Mouse (Mus musculus) limb, embryonic 11.5 days (tissue): Measurements from ENCODE around the gene Shisa3. TPM values are rescaled to one million over a fixed set of nuclear protein-coding genes. Genes with fewer than 3 reads are reported as not detected.
A peak's percentile ranks its signal among the peaks of the same experiment; 100 is the strongest.

Experiments used
- ATAC-seq: fragments of 200-750 bp; cut with Nextera tagmentation; 2 replicates; pipeline ENCODE4 v1.8.0; 2017; ENCODE audit warnings: low read depth; ENCODE audit not compliant: insufficient number of reproducible peaks, low FRiP score, low TSS enrichment
- DNase-seq: peaks from one replicate; pipeline ENCODE4 v3.0.0-alpha.2; 2015; ENCODE audit warnings: low spot score
- H3K27ac ChIP-seq: fragments of 300-500 bp; sonication (generic); replicated peaks from 2 replicates; pipeline ENCODE4 v1.5.1; 2014; ENCODE audit warnings: low read depth, mild to moderate bottlenecking, low read length
- H3K27me3 ChIP-seq: fragments of 300-500 bp; sonication (generic); 2 replicates; pipeline ENCODE4 v1.6.1; 2014; ENCODE audit warnings: mild to moderate bottlenecking, low read length, mixed read lengths; ENCODE audit not compliant: control insufficient read depth, insufficient read depth
- H3K36me3 ChIP-seq: fragments of 300-500 bp; sonication (generic); 2 replicates; pipeline ENCODE4 v1.6.1; 2014; ENCODE audit warnings: mild to moderate bottlenecking, low read length, moderate library complexity, mixed read lengths; ENCODE audit not compliant: control insufficient read depth, insufficient read depth
- H3K4me1 ChIP-seq: fragments of 300-500 bp; sonication (generic); 2 replicates; pipeline ENCODE4 v1.6.1; 2014; ENCODE audit warnings: low read length, mixed read lengths; ENCODE audit not compliant: control insufficient read depth, insufficient read depth
- H3K4me2 ChIP-seq: fragments of 300-500 bp; sonication (generic); 2 replicates; pipeline ENCODE4 v1.6.1; 2014; ENCODE audit warnings: low read depth, mild to moderate bottlenecking, moderate library complexity; ENCODE audit not compliant: severe bottlenecking
- H3K4me3 ChIP-seq: fragments of 300-500 bp; sonication (generic); 2 replicates; pipeline ENCODE4 v1.5.1; 2014; ENCODE audit warnings: low read depth, low read length
- H3K9ac ChIP-seq: fragments of 300-500 bp; sonication (generic); 2 replicates; pipeline ENCODE4 v1.6.1; 2014; ENCODE audit warnings: mild to moderate bottlenecking, low read length
- H3K9me3 ChIP-seq: fragments of 300-500 bp; sonication (generic); 2 replicates; pipeline ENCODE4 v1.6.1; 2016; ENCODE audit warnings: low read length; ENCODE audit not compliant: control insufficient read depth
- WGBS: fragments of 180-500 bp; shearing (Covaris S2); extraction: QIAGEN DNeasy Blood & Tissue Kit; methylation state at CpG from one replicate; pipeline ENCODE4 v1.1.7; 2014; 5-methylcytosine and 5-hydroxymethylcytosine counted together
- polyA plus RNA-seq: library from polyadenylated mRNA; unstranded; fragments of >200 nt; fragmentation: Nextera tagmentation; extraction: Ambion mirVana; gene quantifications from 2 replicates; pipeline ENCODE4 v1.2.1, GENCODE M21; 2014

Shisa3 gene
- polyA plus RNA-seq, 1 experiment from 2014 or later: 6.8 TPM

- 92% methylated on average over 5 of the region's 5 CpGs for whole genome bisulfite sequencing
- H3K27ac ChIP-seq: no peak overlapping the region
- no peak overlapping the region for H3K4me2 ChIP-seq
- DNase-seq (no peak), ATAC-seq (no peak)
- no peaks in the 10 kb centered on the region for H3K9me3 ChIP-seq
- H3K27me3 ChIP-seq: no peaks in the 10 kb centered on the region
- no peak overlapping the region for H3K9ac ChIP-seq
- no peaks in the 10 kb centered on the region for H3K36me3 ChIP-seq
- H3K4me1 ChIP-seq: peaks cover 39% of the 10 kb centered on the region
- H3K4me3 ChIP-seq: no peak overlapping the region
These were observed 36.0 kb downstream of the Shisa3 start for GRCm38 (mm10) chr5:67643537-67644255.

GRCm38 (mm10) chr5:67646756-67647529, 39.3 kb downstream of the Shisa3 start:
- Histone ChIP-seq H3K4me1 (peaks cover 21% of the 10 kb centered on the region), H3K36me3 (no peaks in the 10 kb centered on the region), H3K27ac (no peak overlapping the region), H3K27me3 (no peaks in the 10 kb centered on the region), H3K9me3 (no peaks in the 10 kb centered on the region), H3K4me3 (no peak overlapping the region), H3K4me2 (no peak overlapping the region), H3K9ac (no peak overlapping the region)
- DNase-seq: peak; percentile 58
- peak; percentile 53; the same call in 1 of the 2 replicates for ATAC-seq
- 53% methylated on average over 20 of the region's 20 CpGs for WGBS

- no peak overlapping the region for H3K9ac ChIP-seq
- 80% methylated on average over 21 of the region's 21 CpGs for WGBS
- DNase-seq: peak; percentile 53
These were observed 39.9 kb downstream of the Shisa3 start for GRCm38 (mm10) chr5:67647568-67647967.

GRCm38 (mm10) chr5:67649156-67649555, 41.5 kb downstream of the Shisa3 start:
- Histone ChIP-seq H3K4me3 (no peak overlapping the region), H3K27ac (no peak overlapping the region), H3K9ac (no peak overlapping the region), H3K4me2 (no peak overlapping the region), H3K36me3 (no peaks in the 10 kb centered on the region), H3K4me1 (peaks cover 13% of the 10 kb centered on the region; the same call in 1 of the 2 replicates), H3K27me3 (no peaks in the 10 kb centered on the region), H3K9me3 (no peaks in the 10 kb centered on the region)
- 89% methylated on average over 4 of the region's 4 CpGs for WGBS
- DNase-seq (no peak), ATAC-seq (no peak)

More at GRCm38 (mm10) chr5:67647568-67647967, 39.9 kb downstream of the Shisa3 start:
- no peak for ATAC-seq
- Histone ChIP-seq H3K4me3 (no peak overlapping the region), H3K4me2 (no peak overlapping the region), H3K9me3 (no peaks in the 10 kb centered on the region), H3K36me3 (no peaks in the 10 kb centered on the region), H3K27me3 (no peaks in the 10 kb centered on the region), H3K4me1 (peaks cover 14% of the 10 kb centered on the region), H3K27ac (no peak overlapping the region)

- Histone ChIP-seq H3K27ac (no peak overlapping the region), H3K4me1 (peaks cover 13% of the 10 kb centered on the region; the same call in 1 of the 2 replicates), H3K9ac (no peak overlapping the region), H3K36me3 (no peaks in the 10 kb centered on the region), H3K4me2 (no peak overlapping the region), H3K4me3 (no peak overlapping the region), H3K27me3 (no peaks in the 10 kb centered on the region), H3K9me3 (no peaks in the 10 kb centered on the region)
- ATAC-seq (no peak), DNase-seq (no peak)
- WGBS: 90% methylated on average over 5 of the region's 5 CpGs
These were observed 42.3 kb downstream of the Shisa3 start for GRCm38 (mm10) chr5:67650021-67650420.

GRCm38 (mm10) chr5:67652468-67652867, 44.8 kb downstream of the Shisa3 start:
- no peak overlapping the region for H3K4me2 ChIP-seq
- no peak for ATAC-seq
- H3K4me1 ChIP-seq: 0 out of 2 replicates have a peak, but pooled peaks cover 10% of the 10 kb centered on the region
- no peak overlapping the region for H3K27ac ChIP-seq
- H3K27me3 ChIP-seq: no peaks in the 10 kb centered on the region
- no peaks in the 10 kb centered on the region for H3K36me3 ChIP-seq
- H3K4me3 ChIP-seq: no peak overlapping the region
- 88% methylated on average over 4 of the region's 4 CpGs for WGBS
- H3K9ac ChIP-seq: no peak overlapping the region
- no peaks in the 10 kb centered on the region for H3K9me3 ChIP-seq
- DNase-seq: no peak

GRCm38 (mm10) chr5:67653543-67653942, 45.9 kb downstream of the Shisa3 start:
- Histone ChIP-seq H3K9ac (no peak overlapping the region), H3K4me3 (no peak overlapping the region), H3K36me3 (no peaks in the 10 kb centered on the region), H3K4me1 (0 out of 2 replicates have a peak, but pooled peaks cover 9% of the 10 kb centered on the region), H3K4me2 (no peak overlapping the region), H3K27me3 (no peaks in the 10 kb centered on the region), H3K9me3 (no peaks in the 10 kb centered on the region), H3K27ac (no peak overlapping the region)
- no peak for DNase-seq
- no peak for ATAC-seq
- WGBS: 89% methylated on average over 3 of the region's 3 CpGs

GRCm38 (mm10) chr5:67654572-67654971, 46.9 kb downstream of the Shisa3 start:
- Histone ChIP-seq H3K4me2 (no peak overlapping the region), H3K9ac (no peak overlapping the region), H3K4me1 (0 out of 2 replicates have a peak, but pooled peaks cover 9% of the 10 kb centered on the region), H3K36me3 (no peaks in the 10 kb centered on the region), H3K4me3 (no peak overlapping the region), H3K27ac (no peak overlapping the region), H3K9me3 (no peaks in the 10 kb centered on the region), H3K27me3 (no peaks in the 10 kb centered on the region)
- WGBS: 74% methylated on average over 5 of the region's 5 CpGs
- DNase-seq (no peak), ATAC-seq (no peak)
